ENCODE assay signal across 13 mouse cellular contexts in the genomic region with DNA sequence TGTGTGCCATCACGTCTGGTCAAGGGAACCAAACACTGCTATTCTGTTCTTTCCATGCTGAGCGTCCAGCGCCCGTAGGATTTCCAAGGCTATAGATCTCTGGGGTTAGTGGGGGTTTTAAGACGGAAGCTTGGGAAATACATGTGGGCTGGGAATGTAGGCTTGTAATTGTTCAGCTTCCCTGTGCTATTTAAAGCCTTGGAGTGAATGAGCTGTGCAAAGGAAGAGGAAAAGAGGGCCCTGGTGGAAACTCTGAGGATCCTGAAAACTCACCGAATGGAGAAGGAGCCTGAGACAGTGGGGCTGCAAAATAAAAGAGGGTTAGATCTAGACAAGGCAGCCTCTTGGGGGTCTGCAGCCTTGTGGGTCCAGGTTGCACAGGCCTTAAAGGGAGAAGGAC.
DNase-seq lines count a peak whose midpoint lies in the region; ATAC-seq and TF ChIP-seq lines count a peak whose summit lies in the region.
"Had no signal": no experiment of that assay in that cellular context is flagged by ENCODE, and none has a peak within 500 bp of the region (broad histone marks: within the 10 kb centered on the region; RNA-seq: fewer than 3 reads in every experiment).

No protein-coding gene starts in this region.

- H3K4me3 ChIP-seq in intestine, embryonic 16.5 days (ENCODE audit: low read length): no peak overlapping the region
- no peak overlapping the region for H3K4me3 ChIP-seq in intestine, embryonic 15.5 days (replicated peaks)
- H3K4me3 ChIP-seq in lung, postnatal 0 days (ENCODE audit: low read depth, low read length): no peak overlapping the region
- H3K4me3 ChIP-seq in lung, adult 2 months (replicated peaks; ENCODE audit: extremely low read depth, low read depth, low read length): no peak overlapping the region
- no peak overlapping the region for H3K4me3 ChIP-seq in neural tube, embryonic 15.5 days (replicated peaks)
- H3K4me3 ChIP-seq: liver, embryonic 13.5 days had no signal

- H3K27me3 ChIP-seq in intestine, embryonic 16.5 days (replicated peaks; ENCODE audit: control insufficient read depth, insufficient read depth, low read length): no peaks in the 10 kb centered on the region
- H3K27me3 ChIP-seq in intestine, embryonic 15.5 days (replicated peaks): no peaks in the 10 kb centered on the region
- H3K27me3 ChIP-seq in lung, postnatal 0 days (replicated peaks; ENCODE audit: insufficient read depth, low read length): no peaks in the 10 kb centered on the region
- no peaks in the 10 kb centered on the region for H3K27me3 ChIP-seq in neural tube, embryonic 15.5 days (replicated peaks)
- H3K27me3 ChIP-seq: liver, embryonic 13.5 days had no signal

- no peak overlapping the region for H3K9ac ChIP-seq in intestine, embryonic 16.5 days (ENCODE audit: low read depth, low read length)
- H3K9ac ChIP-seq in intestine, embryonic 15.5 days: no peak overlapping the region
- no peak overlapping the region for H3K9ac ChIP-seq in lung, postnatal 0 days (replicated peaks; ENCODE audit: low read depth)
- no peak overlapping the region for H3K9ac ChIP-seq in neural tube, embryonic 15.5 days (replicated peaks)
- H3K9ac ChIP-seq: liver, embryonic 13.5 days had no signal

- H3K4me2 ChIP-seq in intestine, embryonic 16.5 days (ENCODE audit: low read depth, low read length): no peak overlapping the region
- no peak overlapping the region for H3K4me2 ChIP-seq in intestine, embryonic 15.5 days (replicated peaks)
- H3K4me2 ChIP-seq in lung, postnatal 0 days (replicated peaks; ENCODE audit: low read depth, low read length): no peak overlapping the region
- H3K4me2 ChIP-seq in neural tube, embryonic 15.5 days: no peak overlapping the region
- H3K4me2 ChIP-seq: liver, embryonic 13.5 days had no signal

- TF ChIP-seq POLR2A in lung, adult 2 months (IDR thresholded peaks at IDR 0.05; ENCODE audit: borderline replicate concordance, extremely low read depth, low read depth, low read length): no peak

- TF ChIP-seq EP300 in lung, postnatal 0 days (IDR thresholded peaks at IDR 0.05): no peak

- H3K27ac ChIP-seq in intestine, embryonic 16.5 days (ENCODE audit: low read length): peak overlapping the region; percentile 36; the same call in 1 of the 2 replicates
- H3K27ac ChIP-seq in intestine, embryonic 15.5 days: no peak overlapping the region
- 0 out of 2 replicates have a peak overlapping the region, but pooled peaks have one; percentile 7 for H3K27ac ChIP-seq in lung, postnatal 0 days (ENCODE audit: low read length)
- 0 out of 2 replicates have a peak overlapping the region, but pooled peaks have one; percentile 7 for H3K27ac ChIP-seq in neural tube, embryonic 15.5 days (replicated peaks)
- H3K27ac ChIP-seq: liver, embryonic 13.5 days had no signal

- peak; percentile 60; the same call in 1 of the 2 replicates for ATAC-seq in frontal cortex, adult (ENCODE audit: low TSS enrichment)
- no peak for ATAC-seq in intestine, embryonic 16.5 days
- no peak for ATAC-seq in intestine, embryonic 15.5 days
- ATAC-seq in lung, postnatal 0 days: no peak
- ATAC-seq in neural tube, embryonic 15.5 days (ENCODE audit: low FRiP score): no peak

- H3K4me1 ChIP-seq in intestine, embryonic 16.5 days (ENCODE audit: control insufficient read depth, insufficient read depth, low read length): peaks cover 9% of the 10 kb centered on the region
- H3K4me1 ChIP-seq in intestine, embryonic 15.5 days (replicated peaks): peaks cover 10% of the 10 kb centered on the region
- H3K4me1 ChIP-seq in lung, postnatal 0 days (ENCODE audit: insufficient read depth, low read depth, low read length): peaks cover 6% of the 10 kb centered on the region; the same call in 1 of the 2 replicates
- H3K4me1 ChIP-seq in lung, adult 2 months (ENCODE audit: control insufficient read depth, insufficient read depth, low read length): peaks cover 4% of the 10 kb centered on the region
- peaks cover 22% of the 10 kb centered on the region for H3K4me1 ChIP-seq in neural tube, embryonic 15.5 days
- H3K4me1 ChIP-seq: liver, embryonic 13.5 days had no signal

- TF ChIP-seq CTCF in lung, postnatal 0 days (IDR thresholded peaks at IDR 0.05): no peak
- TF ChIP-seq CTCF in lung, adult 2 months (IDR thresholded peaks at IDR 0.05; ENCODE audit: insufficient read depth, low read length): no peak

- no peaks in the 10 kb centered on the region for H3K36me3 ChIP-seq in intestine, embryonic 16.5 days (ENCODE audit: control insufficient read depth, insufficient read depth, low read length)
- no peaks in the 10 kb centered on the region for H3K36me3 ChIP-seq in intestine, embryonic 15.5 days
- H3K36me3 ChIP-seq in lung, postnatal 0 days (ENCODE audit: insufficient read depth, low read length): no peaks in the 10 kb centered on the region
- H3K36me3 ChIP-seq in neural tube, embryonic 15.5 days: no peaks in the 10 kb centered on the region
- H3K36me3 ChIP-seq: liver, embryonic 13.5 days had no signal

- no peaks in the 10 kb centered on the region for H3K9me3 ChIP-seq in intestine, embryonic 16.5 days (ENCODE audit: control insufficient read depth, low read length)
- no peaks in the 10 kb centered on the region for H3K9me3 ChIP-seq in intestine, embryonic 15.5 days
- H3K9me3 ChIP-seq in lung, postnatal 0 days (ENCODE audit: low read length): no peaks in the 10 kb centered on the region
- H3K9me3 ChIP-seq in neural tube, embryonic 15.5 days (replicated peaks): no peaks in the 10 kb centered on the region
- H3K9me3 ChIP-seq: liver, embryonic 13.5 days had no signal

- WGBS in intestine, embryonic 16.5 days: 73% methylated on average over 6 of the region's 6 CpGs
- 68% methylated on average over 6 of the region's 6 CpGs for WGBS in intestine, embryonic 15.5 days
- 69% methylated on average over 6 of the region's 6 CpGs for WGBS in lung, postnatal 0 days
- 58% methylated on average over 6 of the region's 6 CpGs for WGBS in lung, adult 2 months
- WGBS in neural tube, embryonic 15.5 days: 70% methylated on average over 6 of the region's 6 CpGs

- no peak for DNase-seq in frontal cortex, postnatal 25 days (ENCODE audit: low spot score in 2 of 2)
- DNase-seq in lung, postnatal 0 days (ENCODE audit: low spot score): no peak
- no peak for DNase-seq in lung, adult 2 months
- DNase-seq in thymus, postnatal 36 days: no peak
- DNase-seq: adrenal gland, postnatal 10 days; cerebellum, postnatal 14 days; kidney, postnatal 36 days; liver, embryonic 13.5 days; thymus, adult 18-20 months had no signal
